Mouse (Mus musculus) lung, postnatal 0 days (tissue): ENCODE results near the gene Cox4i1.

Experiments used
- CTCF ChIP-seq: IDR thresholded peaks from 2 replicates; pipeline ENCODE4 v1.5.1; 2016; ENCODE audit warnings: antibody characterized with exemption, mild to moderate bottlenecking
- EP300 ChIP-seq: IDR thresholded peaks from 2 replicates; pipeline ENCODE4 v1.6.1; 2016; ENCODE audit warnings: antibody characterized with exemption, mild to moderate bottlenecking, control low read depth

DNA sequence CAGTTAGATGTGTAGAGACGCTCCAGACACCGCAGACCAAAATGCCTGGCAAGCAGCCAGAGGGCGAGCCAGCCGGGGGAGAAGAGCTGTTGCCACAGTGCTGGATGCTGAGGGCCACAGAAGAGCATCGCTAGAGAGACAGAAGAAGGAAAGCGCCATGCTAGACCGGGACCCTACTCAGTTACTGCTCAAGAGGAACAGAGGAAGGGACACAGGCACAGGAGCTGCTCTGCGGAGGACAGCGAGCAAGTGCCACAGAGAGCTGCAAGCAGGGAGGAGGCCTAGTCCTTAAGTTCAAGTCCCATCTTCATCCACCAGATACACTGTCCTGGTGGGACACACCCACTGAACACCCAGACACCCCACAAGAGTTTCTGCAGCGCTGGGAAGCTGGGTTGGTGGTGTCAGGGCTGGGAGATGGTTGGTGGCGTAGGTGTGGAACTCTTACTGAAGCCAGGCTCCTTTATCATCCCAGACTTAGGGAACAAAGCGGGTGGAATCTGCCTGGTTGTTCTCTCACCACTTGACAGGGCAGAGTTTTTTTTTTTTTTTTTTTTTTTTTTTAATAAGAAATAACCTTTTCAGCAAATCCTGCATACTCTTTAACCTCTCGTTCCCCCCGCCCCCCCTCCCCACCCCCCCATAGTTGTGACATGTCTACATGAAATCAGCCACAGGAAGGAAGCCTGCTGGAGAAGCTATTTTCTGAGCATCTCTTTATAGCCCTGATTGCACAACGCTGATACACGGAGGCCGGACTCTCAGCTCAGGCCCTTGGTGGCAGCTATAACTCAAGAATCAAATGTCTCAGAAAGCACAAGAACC lies 29.3 kb downstream of the Cox4i1 start:
- no peak for TF ChIP-seq CTCF
- no peak for TF ChIP-seq EP300
